Mouse (Mus musculus) liver, embryonic 14.5 days (tissue): ENCODE results near the gene Tmem266. TPM values are rescaled to one million over a fixed set of nuclear protein-coding genes. Genes with fewer than 3 reads are reported as not detected.
A peak's percentile ranks its signal among the peaks of the same experiment; 100 is the strongest.

Experiments
- ATAC-seq: fragments of 200-750 bp; cut with Nextera tagmentation; 2 replicates; pipeline ENCODE4 v1.8.0; 2017; ENCODE audit warnings: moderate number of reproducible peaks, mild to moderate bottlenecking, moderate library complexity; ENCODE audit not compliant: insufficient read depth
- DNase-seq, 3 experiments: peaks; one replicate each; pipeline ENCODE4 v3.0.0-alpha.2; 2012 to 2013; ENCODE audit warnings: low read depth in 3 of 3, low spot score in 3 of 3
- H3K27ac ChIP-seq: fragments of 300-500 bp; sonication (generic); 2 replicates; pipeline ENCODE4 v1.5.1; 2014; ENCODE audit warnings: moderate library complexity, mild to moderate bottlenecking, control low read depth, inconsistent platforms
- H3K27me3 ChIP-seq: fragments of 300-500 bp; sonication (generic); 2 replicates; pipeline ENCODE4 v1.6.1; 2014; ENCODE audit warnings: mild to moderate bottlenecking, low read length, moderate library complexity; ENCODE audit not compliant: control insufficient read depth, insufficient read depth
- H3K36me3 ChIP-seq: fragments of 300-500 bp; sonication (generic); replicated peaks from 2 replicates; pipeline ENCODE4 v1.6.1; 2014; ENCODE audit warnings: low read depth; ENCODE audit not compliant: control insufficient read depth, insufficient read depth
- H3K4me1 ChIP-seq, 2 experiments: fragments of 200-500 bp in 1 of 2; fragments of 300-500 bp in 1 of 2; sonication (generic) in 1 of 2; replicated peaks; 2 replicates each; pipeline ENCODE4 v1.6.1; 2012 to 2014; ENCODE audit warnings: antibody characterized with exemption in 1 of 2, inconsistent platforms in 1 of 2, low read length in 1 of 2; ENCODE audit not compliant: control insufficient read depth in 2 of 2, insufficient read depth in 2 of 2
- H3K4me2 ChIP-seq: fragments of 300-500 bp; sonication (generic); 2 replicates; pipeline ENCODE4 v1.6.1; 2014; ENCODE audit warnings: low read depth, mild to moderate bottlenecking, control low read depth, moderate library complexity
- H3K4me3 ChIP-seq, 2 experiments: fragments of 200-500 bp in 1 of 2; fragments of 300-500 bp in 1 of 2; sonication (generic) in 1 of 2; 2 replicates each; pipeline ENCODE4 v1.5.1; 2012 to 2014; ENCODE audit warnings: low read depth in 2 of 2, low read length in 2 of 2, mild to moderate bottlenecking in 2 of 2, control low read depth in 1 of 2, inconsistent platforms in 1 of 2, moderate library complexity in 1 of 2; ENCODE audit not compliant: insufficient read depth in 1 of 2
- H3K9ac ChIP-seq: fragments of 300-500 bp; sonication (generic); replicated peaks from 2 replicates; pipeline ENCODE4 v1.6.1; 2014; ENCODE audit warnings: mild to moderate bottlenecking, control low read depth, moderate library complexity
- H3K9me3 ChIP-seq: fragments of 300-500 bp; sonication (generic); 2 replicates; pipeline ENCODE4 v1.6.1; 2016; ENCODE audit warnings: low read length, mixed read lengths; ENCODE audit not compliant: control insufficient read depth
- CTCF ChIP-seq: IDR thresholded peaks from 2 replicates; pipeline ENCODE4 v1.5.1; 2016; ENCODE audit warnings: antibody characterized with exemption, low read depth, control low read depth
- EP300 ChIP-seq: IDR thresholded peaks from 2 replicates; pipeline ENCODE4 v1.6.1; 2016; ENCODE audit warnings: antibody characterized with exemption, low read depth
- WGBS: fragments of 180-500 bp; shearing (Covaris S2); extraction: QIAGEN DNeasy Blood & Tissue Kit; methylation state at CpG from one replicate; pipeline ENCODE4 v1.1.7; 2014; ENCODE audit not compliant: insufficient replicate concordance; 5-methylcytosine and 5-hydroxymethylcytosine counted together
- polyA plus RNA-seq, 2 experiments: library from polyadenylated mRNA; depleted of rRNA in 1 of 2; stranded (reverse) in 1 of 2; unstranded in 1 of 2; fragments of >200 nt; fragmentation: Nextera tagmentation in 1 of 2; extraction: Ambion mirVana in 1 of 2; gene quantifications; 2 replicates each; pipeline versions ENCODE4 v1.2.1 to v1.2.3; 2012 to 2014

Tmem266 gene
- polyA plus RNA-seq, 2 experiments: not detected

- Histone ChIP-seq H3K4me1 (no peaks in the 10 kb centered on the region), H3K36me3 (no peaks in the 10 kb centered on the region), H3K9ac (no peak overlapping the region), H3K9me3 (no peaks in the 10 kb centered on the region), H3K27ac (no peak overlapping the region), H3K4me2 (no peak overlapping the region), H3K27me3 (no peaks in the 10 kb centered on the region), H3K4me3 (no peak overlapping the region)
- no peak for TF ChIP-seq EP300
- no peak for TF ChIP-seq CTCF
- 53% methylated on average over 5 of the region's 5 CpGs for WGBS
- ATAC-seq (no peak), DNase-seq (peak in 1 of 3 experiments; percentile 2)
Measured at GRCm38 (mm10) chr9:55361969-55362368, 35.3 kb downstream of the Tmem266 start.

GRCm38 (mm10) chr9:55363707-55364106 is 37.0 kb downstream of the Tmem266 start:
- Histone ChIP-seq H3K4me2 (no peak overlapping the region), H3K36me3 (no peaks in the 10 kb centered on the region), H3K27me3 (no peaks in the 10 kb centered on the region), H3K27ac (no peak overlapping the region), H3K4me3 (no peak overlapping the region), H3K9ac (no peak overlapping the region), H3K4me1 (no peaks in the 10 kb centered on the region), H3K9me3 (no peaks in the 10 kb centered on the region)
- TF ChIP-seq CTCF (no peak), EP300 (no peak)
- ATAC-seq: no peak
- DNase-seq: no peak

GRCm38 (mm10) chr9:55368011-55368410 is 41.3 kb downstream of the Tmem266 start:
- Histone ChIP-seq H3K9me3 (no peaks in the 10 kb centered on the region), H3K4me3 (no peak overlapping the region), H3K27me3 (no peaks in the 10 kb centered on the region), H3K36me3 (no peaks in the 10 kb centered on the region), H3K4me1 (no peaks in the 10 kb centered on the region), H3K27ac (no peak overlapping the region), H3K9ac (no peak overlapping the region), H3K4me2 (no peak overlapping the region)
- ATAC-seq (no peak), DNase-seq (no peak)
- WGBS: 39% methylated on average over 3 of the region's 3 CpGs
- TF ChIP-seq CTCF: no peak
- TF ChIP-seq EP300: no peak

DNA sequence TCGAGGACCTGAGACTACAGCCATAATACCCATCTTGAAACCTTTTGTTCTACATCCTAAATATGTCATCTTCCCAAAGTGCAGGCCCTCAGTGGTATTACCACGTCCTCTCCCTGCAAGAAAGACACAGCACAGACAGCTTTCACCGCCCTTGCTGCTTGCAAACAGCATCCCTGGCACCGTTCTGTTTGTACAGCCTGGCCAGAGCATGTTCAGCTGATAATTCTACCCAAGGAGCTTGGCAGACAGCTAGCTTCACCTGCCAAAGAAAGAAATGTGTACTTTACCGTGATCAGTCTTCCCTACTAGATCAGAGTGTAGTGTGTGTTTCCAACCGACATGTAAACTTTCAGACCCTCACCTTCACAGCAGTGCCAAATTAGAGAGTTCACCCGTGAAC is 45.2 kb downstream of the Tmem266 start:
- Histone ChIP-seq H3K4me1 (no peaks in the 10 kb centered on the region), H3K4me3 (no peak overlapping the region), H3K9ac (no peak overlapping the region), H3K27me3 (no peaks in the 10 kb centered on the region), H3K27ac (no peak overlapping the region), H3K4me2 (no peak overlapping the region), H3K9me3 (no peaks in the 10 kb centered on the region), H3K36me3 (no peaks in the 10 kb centered on the region)
- DNase-seq (no peak), ATAC-seq (no peak)
- WGBS: 49% methylated on average over 7 of the region's 7 CpGs
- no peak for TF ChIP-seq EP300
- TF ChIP-seq CTCF: no peak

GRCm38 (mm10) chr9:55377603-55378250 is 51.0 kb downstream of the Tmem266 start:
- DNase-seq (no peak), ATAC-seq (no peak)
- Histone ChIP-seq H3K9me3 (no peaks in the 10 kb centered on the region), H3K4me3 (no peak overlapping the region), H3K27ac (no peak overlapping the region), H3K4me2 (no peak overlapping the region), H3K9ac (no peak overlapping the region), H3K4me1 (no peaks in the 10 kb centered on the region), H3K27me3 (no peaks in the 10 kb centered on the region), H3K36me3 (no peaks in the 10 kb centered on the region)
- 62% methylated on average over 10 of the region's 10 CpGs for WGBS
- TF ChIP-seq EP300 (no peak), CTCF (no peak)
